Mouse (Mus musculus) erythroblast, embryonic 14.5 days (primary cell): ENCODE measurements around the gene Ptprn2.

Experiments
- GATA1 ChIP-seq: IDR thresholded peaks from 2 replicates; pipeline ENCODE4 v1.6.1; 2012; ENCODE audit warnings: low read length, inconsistent platforms, mixed read lengths
- TAL1 ChIP-seq: IDR thresholded peaks from 3 replicates; pipeline ENCODE4 v1.6.1; 2012; ENCODE audit warnings: low read length, inconsistent platforms, mixed read lengths

- TF ChIP-seq TAL1 = no peak
- no peak for TF ChIP-seq GATA1
Measured at GRCm38 (mm10) chr12:117016753-117017595, 531.5 kb downstream of the Ptprn2 start.
